Mouse (Mus musculus): ENCODE results near the gene Tax1bp3. TPM values are rescaled to one million over a fixed set of nuclear protein-coding genes. Genes with fewer than 3 reads are reported as not detected.

Gene Tax1bp3
- total and polyA plus RNA-seq, 2 experiments from 2014 or later, result 46.4 to 97.7 TPM

- peaks cover 4% of the 10 kb centered on the region; the same call in 1 of the 2 replicates for H3K4me1 ChIP-seq (ENCODE audit: insufficient read depth, low read length)
- H3K9ac ChIP-seq (replicated peaks; ENCODE audit: low read length), result peak within 1 kb of the TSS; percentile 50
- WGBS, result 1% methylated on average over 84 of the region's 84 CpGs
- no peaks in the 10 kb centered on the region for H3K27me3 ChIP-seq (ENCODE audit: insufficient read depth, low read length)
- peak; percentile 82 for TF ChIP-seq CTCF (IDR thresholded peaks at IDR 0.05; ENCODE audit: low read depth)
- ATAC-seq, result peak; percentile 96
- H3K9me3 ChIP-seq (ENCODE audit: low read length), result no peaks in the 10 kb centered on the region
- peak within 1 kb of the TSS; percentile 79 for H3K4me3 ChIP-seq (ENCODE audit: low read length)
- peak within 1 kb of the TSS; percentile 72 for H3K4me2 ChIP-seq (ENCODE audit: low read depth, low read length)
- no peak within 1 kb of the TSS for H3K27ac ChIP-seq
- peak; percentile 96 for DNase-seq (ENCODE audit: low spot score)
- H3K36me3 ChIP-seq (ENCODE audit: insufficient read depth, low read length), result no peaks in the 10 kb centered on the region
These were observed 39.0 kb upstream of the Tax1bp3 start, which contains the start of gene Haspin for GRCm38 (mm10) chr11:73137591-73138501. Gene Haspin (minus strand): TSS chr11:73138294.

GRCm38 (mm10) chr11:73144261-73144681 lies 32.6 kb upstream of the Tax1bp3 start:
- Histone ChIP-seq H3K27ac (no peak overlapping the region), H3K9me3 (ENCODE audit: low read length) (no peaks in the 10 kb centered on the region), H3K4me2 (ENCODE audit: low read depth, low read length) (no peak overlapping the region), H3K4me3 (ENCODE audit: low read length) (no peak overlapping the region), H3K36me3 (ENCODE audit: insufficient read depth, low read length) (no peaks in the 10 kb centered on the region), H3K27me3 (ENCODE audit: insufficient read depth, low read length) (no peaks in the 10 kb centered on the region), H3K9ac (replicated peaks; ENCODE audit: low read length) (no peak overlapping the region), H3K4me1 (ENCODE audit: insufficient read depth, low read length) (no peaks in the 10 kb centered on the region)
- DNase-seq (ENCODE audit: low spot score) (no peak), ATAC-seq (no peak)
- 70% methylated on average over 1 of the region's 1 CpGs for WGBS
- no peak for TF ChIP-seq CTCF (IDR thresholded peaks at IDR 0.05; ENCODE audit: low read depth)

DNA sequence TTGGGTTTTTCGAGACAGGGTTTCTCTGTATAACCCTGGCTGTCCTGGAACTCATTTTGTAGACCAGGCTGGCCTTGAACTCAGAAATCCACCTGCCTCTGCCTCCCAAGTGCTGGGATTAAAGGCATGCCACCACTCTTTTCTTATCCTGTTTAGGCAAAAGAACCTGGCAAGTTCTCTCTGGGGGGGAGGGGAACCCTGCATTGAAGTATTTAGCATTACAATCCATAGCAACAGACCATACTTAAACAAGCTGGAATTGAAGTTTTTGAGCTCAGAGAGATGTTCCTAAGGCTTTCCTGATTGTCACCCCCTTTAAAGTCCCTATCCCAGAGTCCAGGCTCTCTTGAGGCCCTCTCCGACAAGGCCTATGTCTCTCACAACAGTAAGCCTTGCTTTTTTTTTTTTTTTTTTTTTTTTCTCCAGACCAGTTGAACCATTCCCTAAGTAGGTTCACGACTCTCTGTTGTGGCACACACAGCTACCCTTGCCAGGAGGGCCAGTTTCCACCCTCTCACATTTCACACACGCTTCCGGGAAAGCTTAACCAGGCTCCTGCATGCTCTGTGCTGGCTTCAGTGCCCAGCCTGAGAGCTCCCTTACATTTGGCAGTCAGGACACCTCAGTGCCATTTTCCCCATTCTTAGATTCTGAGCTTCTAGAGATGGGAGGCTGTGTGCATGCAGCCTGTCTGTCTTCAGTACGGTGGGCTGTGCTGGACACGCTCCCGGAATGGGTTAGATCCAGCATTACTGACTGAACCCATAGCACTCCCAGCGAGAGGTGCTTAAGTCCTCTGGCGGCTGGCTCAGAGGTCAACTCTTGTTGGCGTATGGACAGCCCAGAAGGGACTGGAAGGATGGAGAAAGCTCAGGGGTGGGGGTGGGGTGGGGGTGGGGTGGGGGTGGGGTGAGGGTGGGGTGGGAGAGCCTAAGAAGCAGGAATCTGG lies 30.6 kb upstream of the Tax1bp3 start:
- no peak overlapping the region for H3K4me2 ChIP-seq (ENCODE audit: low read depth, low read length)
- no peaks in the 10 kb centered on the region for H3K27me3 ChIP-seq (ENCODE audit: insufficient read depth, low read length)
- H3K4me1 ChIP-seq (ENCODE audit: insufficient read depth, low read length), result no peaks in the 10 kb centered on the region
- no peak for DNase-seq (ENCODE audit: low spot score)
- 53% methylated on average over 11 of the region's 11 CpGs for WGBS
- no peak overlapping the region for H3K9ac ChIP-seq (replicated peaks; ENCODE audit: low read length)
- ATAC-seq, result no peak
- H3K36me3 ChIP-seq (ENCODE audit: insufficient read depth, low read length), result no peaks in the 10 kb centered on the region
- H3K4me3 ChIP-seq (ENCODE audit: low read length), result no peak overlapping the region
- no peaks in the 10 kb centered on the region for H3K9me3 ChIP-seq (ENCODE audit: low read length)
- TF ChIP-seq CTCF (IDR thresholded peaks at IDR 0.05; ENCODE audit: low read depth), result no peak
- H3K27ac ChIP-seq, result no peak overlapping the region

- no peak for ATAC-seq
- Histone ChIP-seq H3K4me3 (ENCODE audit: low read length) (no peak overlapping the region), H3K9me3 (ENCODE audit: low read length) (no peaks in the 10 kb centered on the region), H3K4me2 (ENCODE audit: low read depth, low read length) (no peak overlapping the region), H3K9ac (replicated peaks; ENCODE audit: low read length) (no peak overlapping the region), H3K36me3 (ENCODE audit: insufficient read depth, low read length) (no peaks in the 10 kb centered on the region), H3K27me3 (ENCODE audit: insufficient read depth, low read length) (no peaks in the 10 kb centered on the region), H3K27ac (no peak overlapping the region), H3K4me1 (ENCODE audit: insufficient read depth, low read length) (no peaks in the 10 kb centered on the region)
- no peak for TF ChIP-seq CTCF (IDR thresholded peaks at IDR 0.05; ENCODE audit: low read depth)
- DNase-seq (ENCODE audit: low spot score), result no peak
- 45% methylated on average over 7 of the region's 7 CpGs for WGBS
These were observed 29.9 kb upstream of the Tax1bp3 start for GRCm38 (mm10) chr11:73146975-73147365.

GRCm38 (mm10) chr11:73148209-73148608 lies 28.7 kb upstream of the Tax1bp3 start:
- Histone ChIP-seq H3K27ac (no peak overlapping the region), H3K36me3 (ENCODE audit: insufficient read depth, low read length) (no peaks in the 10 kb centered on the region), H3K4me2 (ENCODE audit: low read depth, low read length) (no peak overlapping the region), H3K27me3 (ENCODE audit: insufficient read depth, low read length) (no peaks in the 10 kb centered on the region), H3K4me1 (ENCODE audit: insufficient read depth, low read length) (no peaks in the 10 kb centered on the region), H3K9ac (replicated peaks; ENCODE audit: low read length) (no peak overlapping the region), H3K4me3 (ENCODE audit: low read length) (no peak overlapping the region), H3K9me3 (ENCODE audit: low read length) (no peaks in the 10 kb centered on the region)
- ATAC-seq (no peak), DNase-seq (ENCODE audit: low spot score) (no peak)
- WGBS, result 67% methylated on average over 9 of the region's 9 CpGs
- no peak for TF ChIP-seq CTCF (IDR thresholded peaks at IDR 0.05; ENCODE audit: low read depth)

GRCm38 (mm10) chr11:73155071-73155470 lies 21.8 kb upstream of the Tax1bp3 start:
- no peaks in the 10 kb centered on the region for H3K4me1 ChIP-seq (ENCODE audit: insufficient read depth, low read length)
- no peak for TF ChIP-seq CTCF (IDR thresholded peaks at IDR 0.05; ENCODE audit: low read depth)
- WGBS, result 60% methylated on average over 6 of the region's 6 CpGs
- H3K36me3 ChIP-seq (ENCODE audit: insufficient read depth, low read length), result no peaks in the 10 kb centered on the region
- H3K27me3 ChIP-seq (ENCODE audit: insufficient read depth, low read length), result no peaks in the 10 kb centered on the region
- DNase-seq (ENCODE audit: low spot score), result no peak
- H3K9me3 ChIP-seq (ENCODE audit: low read length), result no peaks in the 10 kb centered on the region
- no peak overlapping the region for H3K9ac ChIP-seq (replicated peaks; ENCODE audit: low read length)
- no peak for ATAC-seq
- H3K4me2 ChIP-seq (ENCODE audit: low read depth, low read length), result no peak overlapping the region
- H3K4me3 ChIP-seq (ENCODE audit: low read length), result no peak overlapping the region
- no peak overlapping the region for H3K27ac ChIP-seq
